Mouse (Mus musculus): ENCODE measurements around the gene Mrps2.

GRCm38 (mm10) chr2:28435401-28435800 is 32.5 kb upstream of the Mrps2 start:
- TF ChIP-seq CTCF (IDR thresholded peaks at IDR 0.05; ENCODE audit: extremely low read depth, insufficient read depth, low read length) (no peak), POLR2A (IDR thresholded peaks at IDR 0.05; ENCODE audit: extremely low read depth, insufficient read depth, low read length) (0 out of 2 replicates have a peak, but pooled peaks have one; percentile 16)
